Mouse (Mus musculus): ENCODE measurements around the gene Gtf2f2. TPM values are rescaled to one million over a fixed set of nuclear protein-coding genes. Genes with fewer than 3 reads are reported as not detected.

Gene Gtf2f2
- total and polyA plus RNA-seq, 3 experiments = 44.8 to 118 (median 90.6) TPM

GRCm38 (mm10) chr14:76033221-76033637, 22.6 kb upstream of the Gtf2f2 start:
- no peaks in the 10 kb centered on the region for H3K4me1 ChIP-seq (ENCODE audit: control insufficient read depth in 1 of 2, insufficient read depth in 2 of 2)
- TF ChIP-seq CTCF (conservative IDR thresholded peaks at IDR 0.05 in 1 of 2, IDR thresholded peaks at IDR 0.05 in 1 of 2; ENCODE audit: low read depth in 2 of 2, low read length in 2 of 2) (no peak), RCOR1 (conservative IDR thresholded peaks at IDR 0.05; ENCODE audit: low read depth, low read length) (no peak), MAZ (IDR thresholded peaks at IDR 0.05; ENCODE audit: low read depth, low read length) (no peak), UBTF (IDR thresholded peaks at IDR 0.05; ENCODE audit: low read depth, low read length) (no peak), MAFK (IDR thresholded peaks at IDR 0.05; ENCODE audit: insufficient replicate concordance, low read length) (no peak), MEF2A (IDR thresholded peaks at IDR 0.05; ENCODE audit: borderline replicate concordance, low read depth, low read length) (no peak), TBP (conservative IDR thresholded peaks at IDR 0.05; ENCODE audit: low read depth, low read length) (no peak), CHD2 (IDR thresholded peaks at IDR 0.05; ENCODE audit: low read length) (no peak), USF1 (IDR thresholded peaks at IDR 0.05; ENCODE audit: low read depth, low read length) (no peak), TCF12 (IDR thresholded peaks at IDR 0.05; ENCODE audit: low read depth, low read length) (no peak)
- no peak overlapping the region for H3K4me3 ChIP-seq (replicated peaks in 1 of 3; ENCODE audit: low read depth in 2 of 3, low read length in 2 of 3, poor library complexity in 1 of 3)
- in situ Hi-C loops (cut with MboI; ENCODE audit: low pct_ligation_motif_present, low pct_unique_long_range_greater_than_20kb, low sequenced_read_pairs) = no loop called here
- H3K79me2 ChIP-seq (replicated peaks; ENCODE audit: control insufficient read depth, extremely low read depth, insufficient read depth, poor library complexity, severe bottlenecking) = no peaks in the 10 kb centered on the region
- no peak for DNase-seq (ENCODE audit: extremely low read depth)
- no peaks in the 10 kb centered on the region for H3K36me3 ChIP-seq (replicated peaks in 1 of 2; ENCODE audit: control insufficient read depth in 1 of 2, insufficient read depth in 1 of 2, low read length in 1 of 2)
- H3K9me3 ChIP-seq (replicated peaks; ENCODE audit: low read length) = no peaks in the 10 kb centered on the region
- H3K4me2 ChIP-seq (ENCODE audit: insufficient read depth, low read depth, poor library complexity, severe bottlenecking) = no peak overlapping the region
- no peaks in the 10 kb centered on the region for H3K27me3 ChIP-seq (replicated peaks)
- no peak overlapping the region for H3K9ac ChIP-seq (ENCODE audit: insufficient read depth, low read depth)
- H3K27ac ChIP-seq (ENCODE audit: insufficient read depth, low read depth) = no peak overlapping the region
- dilution Hi-C loops (cut with MboI; ENCODE audit: extremely low pct_ligation_motif_present, extremely low pct_unique_long_range_greater_than_20kb, low sequenced_read_pairs) = no loop called here

DNA sequence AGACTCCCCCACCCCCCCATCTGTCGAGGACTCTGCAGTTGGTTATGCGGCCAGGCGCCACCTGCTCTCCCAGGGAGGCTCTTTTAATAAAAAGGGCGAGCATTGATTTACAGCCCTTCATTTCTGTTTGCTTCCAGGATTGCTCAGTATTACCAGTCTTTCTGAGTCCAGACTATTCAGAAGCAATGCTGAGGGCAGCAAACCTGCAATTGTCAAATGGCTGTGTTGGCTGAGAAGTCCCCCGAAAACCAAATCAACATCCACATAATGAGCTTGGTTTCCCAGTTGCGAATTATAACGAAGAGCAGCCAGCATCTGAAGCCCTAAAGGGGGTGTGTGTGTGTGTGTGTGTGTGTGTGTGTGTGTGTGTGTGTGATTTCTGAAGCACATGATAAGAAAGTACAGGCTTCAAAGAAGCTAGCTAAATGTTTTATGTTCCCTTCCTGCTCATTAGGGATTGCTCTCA, 22.0 kb upstream of the Gtf2f2 start:
- dilution Hi-C loops (cut with MboI; ENCODE audit: extremely low pct_ligation_motif_present, extremely low pct_unique_long_range_greater_than_20kb, low sequenced_read_pairs) = no loop called here
- in situ Hi-C loops (cut with MboI; ENCODE audit: low pct_ligation_motif_present, low pct_unique_long_range_greater_than_20kb, low sequenced_read_pairs) = no loop called here

More for the DNA sequence above, 22.0 kb upstream of the Gtf2f2 start:
- Histone ChIP-seq H3K9ac (ENCODE audit: insufficient read depth, low read depth) (no peak overlapping the region), H3K4me2 (ENCODE audit: insufficient read depth, low read depth, poor library complexity, severe bottlenecking) (no peak overlapping the region), H3K36me3 (replicated peaks in 1 of 2; ENCODE audit: control insufficient read depth in 1 of 2, insufficient read depth in 1 of 2, low read length in 1 of 2) (no peaks in the 10 kb centered on the region), H3K27ac (ENCODE audit: insufficient read depth, low read depth) (no peak overlapping the region), H3K27me3 (replicated peaks) (no peaks in the 10 kb centered on the region), H3K79me2 (replicated peaks; ENCODE audit: control insufficient read depth, extremely low read depth, insufficient read depth, poor library complexity, severe bottlenecking) (no peaks in the 10 kb centered on the region), H3K9me3 (replicated peaks; ENCODE audit: low read length) (no peaks in the 10 kb centered on the region), H3K4me3 (replicated peaks in 1 of 3; ENCODE audit: low read depth in 2 of 3, low read length in 2 of 3, poor library complexity in 1 of 3) (no peak overlapping the region), H3K4me1 (ENCODE audit: control insufficient read depth in 1 of 2, insufficient read depth in 2 of 2) (no peaks in the 10 kb centered on the region)
- no peak for DNase-seq (ENCODE audit: extremely low read depth)
- TF ChIP-seq CHD2 (IDR thresholded peaks at IDR 0.05; ENCODE audit: low read length) (no peak), POLR2A (IDR thresholded peaks at IDR 0.05; ENCODE audit: low read depth, low read length) (no peak), JUND (conservative IDR thresholded peaks at IDR 0.05; ENCODE audit: low read depth, low read length) (no peak), RAD21 (IDR thresholded peaks at IDR 0.05; ENCODE audit: low read depth, low read length) (no peak), ELF1 (IDR thresholded peaks at IDR 0.05; ENCODE audit: low read depth, low read length) (no peak), MAFK (IDR thresholded peaks at IDR 0.05; ENCODE audit: insufficient replicate concordance, low read length) (no peak), IRF4 (IDR thresholded peaks at IDR 0.05; ENCODE audit: low read depth, low read length) (no peak), PAX5 (IDR thresholded peaks at IDR 0.05; ENCODE audit: low read length) (no peak), MYC (IDR thresholded peaks at IDR 0.05; ENCODE audit: low read depth, low read length) (no peak), HCFC1 (IDR thresholded peaks at IDR 0.05; ENCODE audit: low read depth, low read length) (no peak), CHD1 (IDR thresholded peaks at IDR 0.05; ENCODE audit: low read depth, low read length) (no peak), ZC3H11A (IDR thresholded peaks at IDR 0.05; ENCODE audit: low read depth, low read length) (no peak), ZNF384 (IDR thresholded peaks at IDR 0.05; ENCODE audit: low read depth, low read length) (no peak), NELFE (IDR thresholded peaks at IDR 0.05; ENCODE audit: low read depth, low read length) (no peak), USF2 (conservative IDR thresholded peaks at IDR 0.05; ENCODE audit: low read depth, low read length) (no peak), CTCF (conservative IDR thresholded peaks at IDR 0.05 in 1 of 2, IDR thresholded peaks at IDR 0.05 in 1 of 2; ENCODE audit: low read depth in 2 of 2, low read length in 2 of 2) (no peak)
